Mouse (Mus musculus) gastrocnemius, adult 18-20 months (tissue): Measurements from ENCODE around the gene Spred1. TPM values are rescaled to one million over a fixed set of nuclear protein-coding genes. Genes with fewer than 3 reads are reported as not detected.

Experiments used
- microRNA-seq: library from miRNA; unstranded; fragments of <30 nt; microRNA quantifications from one replicate; pipeline ENCODE4 v1.2.0, GENCODE M21; 2021
- total RNA-seq, 2 experiments: library from RNA; stranded (reverse); gene quantifications; 2 replicates each; pipeline ENCODE4 v1.2.3; 2021

Spred1 gene
- total RNA-seq, 2 experiments from 2014 or later: 4.6 to 5.8 TPM

Small RNA genes lying within 50 kb of the gene (microRNA-seq; reads per million reads assigned to microRNA genes)
- gene Mir674: 474 reads per million, percentile 74 among the genes with 10 or more reads in this experiment

Other genes starting within 250 kb of the Spred1 start
- not detected for gene Tmco5, start 242.7 kb upstream of the Spred1 start, total RNA-seq
- 10 to 100 TPM; 17.9 to 21.4 TPM for gene Fam98b, start 128.4 kb downstream of the Spred1 start, total RNA-seq
- gene Rasgrp1, start 221.6 kb downstream of the Spred1 start, total RNA-seq: not detected